Mouse (Mus musculus): Measurements from ENCODE around the gene Ppp2r5d. TPM values are rescaled to one million over a fixed set of nuclear protein-coding genes. Genes with fewer than 3 reads are reported as not detected.

Ppp2r5d gene
- polyA plus RNA-seq, 1 experiment from 2014 or later, result 89.4 TPM

- no peaks in the 10 kb centered on the region for H3K27me3 ChIP-seq (ENCODE audit: control insufficient read depth, insufficient read depth, low read length)
- peaks cover 13% of the 10 kb centered on the region for H3K36me3 ChIP-seq (ENCODE audit: control insufficient read depth, insufficient read depth, low read length)
- DNase-seq (ENCODE audit: low spot score) (peak; percentile 71), ATAC-seq (ENCODE audit: low FRiP score) (no peak; the same call in none of the 2 replicates)
- H3K9ac ChIP-seq (ENCODE audit: low read depth, low read length), result peak overlapping the region; percentile 67
- H3K27ac ChIP-seq (ENCODE audit: low read depth, low read length), result peak overlapping the region; percentile 86
- under 1% methylated on average over 34 of the region's 34 CpGs for WGBS
- no peaks in the 10 kb centered on the region for H3K9me3 ChIP-seq (ENCODE audit: control insufficient read depth, low read length)
- H3K4me2 ChIP-seq (replicated peaks; ENCODE audit: low read depth, low read length), result peak overlapping the region; percentile 59
- H3K4me3 ChIP-seq (ENCODE audit: low read depth, low read length), result peak overlapping the region; percentile 89
- peaks cover 9% of the 10 kb centered on the region; the same call in 1 of the 2 replicates for H3K4me1 ChIP-seq (replicated peaks; ENCODE audit: control insufficient read depth, insufficient read depth, low read length)
Measured at GRCm38 (mm10) chr17:46679843-46680759, 24.8 kb downstream of the Ppp2r5d start.

- no peaks in the 10 kb centered on the region for H3K27me3 ChIP-seq (ENCODE audit: control insufficient read depth, insufficient read depth, low read length)
- 68% methylated on average over 9 of the region's 9 CpGs for WGBS
- DNase-seq (ENCODE audit: low spot score), result no peak
- H3K27ac ChIP-seq (ENCODE audit: low read depth, low read length), result no peak overlapping the region
- H3K36me3 ChIP-seq (ENCODE audit: control insufficient read depth, insufficient read depth, low read length), result peaks cover 8% of the 10 kb centered on the region
- no peak overlapping the region; the same call in 1 of the 2 replicates for H3K9ac ChIP-seq (ENCODE audit: low read depth, low read length)
- H3K4me3 ChIP-seq (ENCODE audit: low read depth, low read length), result no peak overlapping the region
- ATAC-seq (ENCODE audit: low FRiP score), result no peak
- H3K4me2 ChIP-seq (replicated peaks; ENCODE audit: low read depth, low read length), result peak overlapping the region; percentile 59; the same call in 1 of the 2 replicates
- H3K9me3 ChIP-seq (ENCODE audit: control insufficient read depth, low read length), result no peaks in the 10 kb centered on the region
- peaks cover 9% of the 10 kb centered on the region; the same call in 1 of the 2 replicates for H3K4me1 ChIP-seq (replicated peaks; ENCODE audit: control insufficient read depth, insufficient read depth, low read length)
Measured at GRCm38 (mm10) chr17:46678911-46679310, 26.0 kb downstream of the Ppp2r5d start.

- DNase-seq (ENCODE audit: low spot score), result no peak
- Histone ChIP-seq H3K4me2 (replicated peaks; ENCODE audit: low read depth, low read length) (peak within 1 kb of the TSS; percentile 59), H3K9me3 (ENCODE audit: control insufficient read depth, low read length) (no peaks in the 10 kb centered on the region), H3K27ac (ENCODE audit: low read depth, low read length) (no peak within 1 kb of the TSS), H3K4me3 (ENCODE audit: low read depth, low read length) (peak within 1 kb of the TSS; percentile 89), H3K36me3 (ENCODE audit: control insufficient read depth, insufficient read depth, low read length) (peaks cover 3% of the 10 kb centered on the region), H3K9ac (ENCODE audit: low read depth, low read length) (peak within 1 kb of the TSS; percentile 67; the same call in 1 of the 2 replicates), H3K27me3 (ENCODE audit: control insufficient read depth, insufficient read depth, low read length) (no peaks in the 10 kb centered on the region), H3K4me1 (replicated peaks; ENCODE audit: control insufficient read depth, insufficient read depth, low read length) (peaks cover 9% of the 10 kb centered on the region; the same call in 1 of the 2 replicates)
- ATAC-seq (ENCODE audit: low FRiP score), result no peak
- 94% methylated on average over 8 of the region's 9 CpGs for WGBS
Measured at GRCm38 (mm10) chr17:46678416-46678815, 26.5 kb downstream of the Ppp2r5d start, which contains the start of gene Mea1. Mea1 (plus strand) TSS chr17:46678793.

GRCm38 (mm10) chr17:46674530-46675283 lies 30.2 kb downstream of the Ppp2r5d start:
- no peak overlapping the region for H3K27ac ChIP-seq (ENCODE audit: low read depth, low read length)
- H3K4me3 ChIP-seq (ENCODE audit: low read depth, low read length), result peak overlapping the region; percentile 57
- ATAC-seq (ENCODE audit: low FRiP score) (peak; percentile 65), DNase-seq (ENCODE audit: low spot score) (peak; percentile 14)
- no peaks in the 10 kb centered on the region for H3K27me3 ChIP-seq (ENCODE audit: control insufficient read depth, insufficient read depth, low read length)
- WGBS, result 22% methylated on average over 15 of the region's 15 CpGs
- H3K9me3 ChIP-seq (ENCODE audit: control insufficient read depth, low read length), result no peaks in the 10 kb centered on the region
- H3K36me3 ChIP-seq (ENCODE audit: control insufficient read depth, insufficient read depth, low read length), result peaks cover 4% of the 10 kb centered on the region
- H3K4me2 ChIP-seq (replicated peaks; ENCODE audit: low read depth, low read length), result peak overlapping the region; percentile 56
- peaks cover 4% of the 10 kb centered on the region; the same call in 1 of the 2 replicates for H3K4me1 ChIP-seq (replicated peaks; ENCODE audit: control insufficient read depth, insufficient read depth, low read length)
- H3K9ac ChIP-seq (ENCODE audit: low read depth, low read length), result peak overlapping the region; percentile 38; the same call in 1 of the 2 replicates

GRCm38 (mm10) chr17:46673850-46674529 lies 30.9 kb downstream of the Ppp2r5d start, which contains the start of gene Rrp36:
Rrp36 (minus strand) TSS chr17:46674352.
- 1% methylated on average over 42 of the region's 43 CpGs for WGBS
- peak; percentile 91 for ATAC-seq (ENCODE audit: low FRiP score)
- peak within 1 kb of the TSS; percentile 57 for H3K4me3 ChIP-seq (ENCODE audit: low read depth, low read length)
- peak within 1 kb of the TSS; percentile 56 for H3K4me2 ChIP-seq (replicated peaks; ENCODE audit: low read depth, low read length)
- H3K4me1 ChIP-seq (replicated peaks; ENCODE audit: control insufficient read depth, insufficient read depth, low read length), result peaks cover 2% of the 10 kb centered on the region; the same call in 1 of the 2 replicates
- H3K9me3 ChIP-seq (ENCODE audit: control insufficient read depth, low read length), result no peaks in the 10 kb centered on the region
- peak; percentile 91 for DNase-seq (ENCODE audit: low spot score)
- H3K36me3 ChIP-seq (ENCODE audit: control insufficient read depth, insufficient read depth, low read length), result peaks cover 6% of the 10 kb centered on the region
- no peaks in the 10 kb centered on the region for H3K27me3 ChIP-seq (ENCODE audit: control insufficient read depth, insufficient read depth, low read length)
- H3K9ac ChIP-seq (ENCODE audit: low read depth, low read length), result peak within 1 kb of the TSS; percentile 59
- H3K27ac ChIP-seq (ENCODE audit: low read depth, low read length), result no peak within 1 kb of the TSS

- 95% methylated on average over 10 of the region's 10 CpGs for WGBS
- Histone ChIP-seq H3K27ac (ENCODE audit: low read depth, low read length) (no peak overlapping the region), H3K9ac (ENCODE audit: low read depth, low read length) (no peak overlapping the region), H3K27me3 (ENCODE audit: control insufficient read depth, insufficient read depth, low read length) (no peaks in the 10 kb centered on the region), H3K4me2 (replicated peaks; ENCODE audit: low read depth, low read length) (no peak overlapping the region), H3K4me1 (replicated peaks; ENCODE audit: control insufficient read depth, insufficient read depth, low read length) (no peaks in the 10 kb centered on the region; the same call in 1 of the 2 replicates), H3K9me3 (ENCODE audit: control insufficient read depth, low read length) (no peaks in the 10 kb centered on the region), H3K36me3 (ENCODE audit: control insufficient read depth, insufficient read depth, low read length) (peaks cover 11% of the 10 kb centered on the region; the same call in 1 of the 2 replicates), H3K4me3 (ENCODE audit: low read depth, low read length) (no peak overlapping the region)
- no peak for ATAC-seq (ENCODE audit: low FRiP score)
- no peak for DNase-seq (ENCODE audit: low spot score)
Measured at GRCm38 (mm10) chr17:46669911-46670310, 35.0 kb downstream of the Ppp2r5d start.

- Histone ChIP-seq H3K36me3 (ENCODE audit: control insufficient read depth, insufficient read depth, low read length) (peaks cover 13% of the 10 kb centered on the region; the same call in 1 of the 2 replicates), H3K27me3 (ENCODE audit: control insufficient read depth, insufficient read depth, low read length) (no peaks in the 10 kb centered on the region), H3K4me3 (ENCODE audit: low read depth, low read length) (no peak overlapping the region), H3K4me1 (replicated peaks; ENCODE audit: control insufficient read depth, insufficient read depth, low read length) (no peaks in the 10 kb centered on the region), H3K9ac (ENCODE audit: low read depth, low read length) (no peak overlapping the region), H3K9me3 (ENCODE audit: control insufficient read depth, low read length) (no peaks in the 10 kb centered on the region), H3K27ac (ENCODE audit: low read depth, low read length) (no peak overlapping the region), H3K4me2 (replicated peaks; ENCODE audit: low read depth, low read length) (no peak overlapping the region)
- ATAC-seq (ENCODE audit: low FRiP score), result no peak
- 94% methylated on average over 16 of the region's 16 CpGs for WGBS
- DNase-seq (ENCODE audit: low spot score), result no peak
Measured at GRCm38 (mm10) chr17:46667712-46668111, 37.2 kb downstream of the Ppp2r5d start.

- peaks cover 21% of the 10 kb centered on the region for H3K36me3 ChIP-seq (ENCODE audit: control insufficient read depth, insufficient read depth, low read length)
- no peaks in the 10 kb centered on the region for H3K27me3 ChIP-seq (ENCODE audit: control insufficient read depth, insufficient read depth, low read length)
- H3K9me3 ChIP-seq (ENCODE audit: control insufficient read depth, low read length), result no peaks in the 10 kb centered on the region
- DNase-seq (ENCODE audit: low spot score) (no peak), ATAC-seq (ENCODE audit: low FRiP score) (no peak)
- 95% methylated on average over 5 of the region's 5 CpGs for WGBS
- no peak overlapping the region for H3K27ac ChIP-seq (ENCODE audit: low read depth, low read length)
- no peaks in the 10 kb centered on the region for H3K4me1 ChIP-seq (replicated peaks; ENCODE audit: control insufficient read depth, insufficient read depth, low read length)
- no peak overlapping the region for H3K4me2 ChIP-seq (replicated peaks; ENCODE audit: low read depth, low read length)
- no peak overlapping the region for H3K9ac ChIP-seq (ENCODE audit: low read depth, low read length)
- no peak overlapping the region for H3K4me3 ChIP-seq (ENCODE audit: low read depth, low read length)
Measured at GRCm38 (mm10) chr17:46662730-46663129, 42.2 kb downstream of the Ppp2r5d start.
